Mouse (Mus musculus) neural tube, embryonic 11.5 days (tissue): Measurements from ENCODE around the gene Gm20825. TPM values are rescaled to one million over a fixed set of nuclear protein-coding genes. Genes with fewer than 3 reads are reported as not detected.
"Not testable (repeated sequence)": the region's sequence is repeated elsewhere in the genome, so short reads cannot be mapped to it uniquely, and the experiment has no call there.

Source experiments
- ATAC-seq: fragments of 200-750 bp; cut with Nextera tagmentation; 2 replicates; pipeline ENCODE4 v1.8.0; 2017; ENCODE audit warnings: moderate number of reproducible peaks, mild to moderate bottlenecking, moderate TSS enrichment, moderate library complexity; ENCODE audit not compliant: insufficient read depth, low FRiP score, low TSS enrichment
- DNase-seq: peaks from one replicate; pipeline ENCODE4 v3.0.0-alpha.2; 2015; ENCODE audit warnings: low spot score
- H3K27ac ChIP-seq: fragments of 300-500 bp; sonication (generic); 2 replicates; pipeline ENCODE4 v1.5.1; 2014; ENCODE audit warnings: low read depth, mild to moderate bottlenecking, low read length
- H3K27me3 ChIP-seq: fragments of 300-500 bp; sonication (generic); 2 replicates; pipeline ENCODE4 v1.6.1; 2014; ENCODE audit warnings: mild to moderate bottlenecking, low read length, mixed read lengths; ENCODE audit not compliant: control insufficient read depth, insufficient read depth
- H3K36me3 ChIP-seq: fragments of 300-500 bp; sonication (generic); 2 replicates; pipeline ENCODE4 v1.6.1; 2014; ENCODE audit warnings: mild to moderate bottlenecking, low read length, moderate library complexity, mixed read lengths; ENCODE audit not compliant: control insufficient read depth, insufficient read depth
- H3K4me1 ChIP-seq: fragments of 300-500 bp; sonication (generic); 2 replicates; pipeline ENCODE4 v1.6.1; 2014; ENCODE audit warnings: low read length, mixed read lengths; ENCODE audit not compliant: control insufficient read depth, insufficient read depth
- H3K4me2 ChIP-seq: fragments of 300-500 bp; sonication (generic); 2 replicates; pipeline ENCODE4 v1.6.1; 2014; ENCODE audit warnings: low read depth, mild to moderate bottlenecking, moderate library complexity
- H3K4me3 ChIP-seq: fragments of 300-500 bp; sonication (generic); 2 replicates; pipeline ENCODE4 v1.5.1; 2014; ENCODE audit warnings: low read depth, low read length
- H3K9ac ChIP-seq: fragments of 300-500 bp; sonication (generic); 2 replicates; pipeline ENCODE4 v1.6.1; 2014; ENCODE audit warnings: mild to moderate bottlenecking, low read length
- H3K9me3 ChIP-seq: fragments of 300-500 bp; sonication (generic); 2 replicates; pipeline ENCODE4 v1.6.1; 2016; ENCODE audit warnings: low read length; ENCODE audit not compliant: control insufficient read depth
- WGBS: fragments of 180-500 bp; shearing (Covaris S2); extraction: QIAGEN DNeasy Blood & Tissue Kit; methylation state at CpG from one replicate; pipeline ENCODE4 v1.1.7; 2014; 5-methylcytosine and 5-hydroxymethylcytosine counted together
- polyA plus RNA-seq: library from polyadenylated mRNA; unstranded; fragments of >200 nt; fragmentation: Nextera tagmentation; extraction: Ambion mirVana; gene quantifications from 2 replicates; pipeline ENCODE4 v1.2.1, GENCODE M21; 2014

The Gm20825 gene
- not detected in 2 replicates for polyA plus RNA-seq

GRCm38 (mm10) chrY:8071407-8071806, at the start of gene Gm20825:
TSS of gene Gm20825 (minus strand) at chrY:8071507.
- H3K27me3 ChIP-seq, H3K27ac ChIP-seq, ATAC-seq, H3K9me3 ChIP-seq, H3K9ac ChIP-seq, DNase-seq, H3K4me3 ChIP-seq, H3K36me3 ChIP-seq, H3K4me1 ChIP-seq, H3K4me2 ChIP-seq: not testable (repeated sequence)
- 33% methylated on average over 1 of the region's 4 CpGs for WGBS

Other genes starting within 250 kb of the Gm20825 start
- gene Gm29049, start 74.3 kb downstream of the Gm20825 start, polyA plus RNA-seq: not detected in 2 replicates
- not detected in 2 replicates for gene Gm20824, start 186.4 kb upstream of the Gm20825 start, polyA plus RNA-seq